Mouse (Mus musculus): ENCODE results near the gene Grrp1. TPM values are rescaled to one million over a fixed set of nuclear protein-coding genes. Genes with fewer than 3 reads are reported as not detected.
A peak's percentile ranks its signal among the peaks of the same experiment; 100 is the strongest.
"Not testable (repeated sequence)": the region's sequence is repeated elsewhere in the genome, so short reads cannot be mapped to it uniquely, and the experiment has no call there.

Gene Grrp1
- polyA plus RNA-seq, 1 experiment = 1.9 TPM

GRCm38 (mm10) chr4:134286226-134287167 is 32.6 kb upstream of the Grrp1 start:
- TF ChIP-seq CTCF (IDR thresholded peaks at IDR 0.05; ENCODE audit: control insufficient read depth, insufficient read depth, insufficient replicate concordance, low read depth, low read length) (no peak), POLR2A (IDR thresholded peaks at IDR 0.05; ENCODE audit: control insufficient read depth, low read depth, low read length) (no peak)
- Histone ChIP-seq H3K36me3 (ENCODE audit: control insufficient read depth, insufficient read depth, low read length) (no peaks in the 10 kb centered on the region; the same call in 1 of the 2 replicates), H3K4me3 (ENCODE audit: control insufficient read depth, low read depth, low read length) (peak overlapping the region; percentile 95), H3K27me3 (ENCODE audit: control insufficient read depth, insufficient read depth, low read length) (no peaks in the 10 kb centered on the region), H3K27ac (ENCODE audit: control insufficient read depth, insufficient read depth, low read depth, low read length) (peak overlapping the region; percentile 82), H3K4me1 (ENCODE audit: control insufficient read depth, insufficient read depth, low read length) (peaks cover 10% of the 10 kb centered on the region)

DNA sequence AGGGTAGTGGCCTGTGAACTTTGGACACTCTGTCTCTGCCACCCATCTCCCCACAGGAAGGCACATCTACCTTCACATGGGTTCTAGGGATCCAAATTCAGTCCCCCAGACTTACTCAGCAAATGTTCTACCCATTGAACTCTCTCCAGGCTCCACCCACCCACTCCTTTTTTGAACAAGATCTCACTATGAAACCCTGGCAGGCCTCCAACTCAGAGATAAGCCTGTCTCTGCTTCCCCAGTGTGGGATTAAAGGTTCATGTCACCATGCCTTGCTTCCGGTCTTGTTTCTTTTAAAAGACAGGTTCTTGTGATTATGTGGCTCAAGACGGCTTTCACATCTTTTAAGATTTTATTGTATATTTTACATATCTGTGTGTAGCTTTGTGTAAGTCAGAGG is 31.0 kb upstream of the Grrp1 start:
- TF ChIP-seq POLR2A (IDR thresholded peaks at IDR 0.05; ENCODE audit: control insufficient read depth, low read depth, low read length) = no peak
- TF ChIP-seq CTCF (IDR thresholded peaks at IDR 0.05; ENCODE audit: control insufficient read depth, insufficient read depth, insufficient replicate concordance, low read depth, low read length) = no peak
- no peak overlapping the region for H3K27ac ChIP-seq (ENCODE audit: control insufficient read depth, insufficient read depth, low read depth, low read length)
- H3K4me3 ChIP-seq (ENCODE audit: control insufficient read depth, low read depth, low read length) = no peak overlapping the region
- H3K4me1 ChIP-seq (ENCODE audit: control insufficient read depth, insufficient read depth, low read length) = peaks cover 10% of the 10 kb centered on the region
- H3K27me3 ChIP-seq (ENCODE audit: control insufficient read depth, insufficient read depth, low read length) = no peaks in the 10 kb centered on the region
- H3K36me3 ChIP-seq (ENCODE audit: control insufficient read depth, insufficient read depth, low read length) = no peaks in the 10 kb centered on the region; the same call in 1 of the 2 replicates

- TF ChIP-seq POLR2A (IDR thresholded peaks at IDR 0.05; ENCODE audit: control insufficient read depth, low read depth, low read length) = no peak
- TF ChIP-seq CTCF (IDR thresholded peaks at IDR 0.05; ENCODE audit: control insufficient read depth, insufficient read depth, insufficient replicate concordance, low read depth, low read length) = no peak
- Histone ChIP-seq H3K27me3 (ENCODE audit: control insufficient read depth, insufficient read depth, low read length) (no peaks in the 10 kb centered on the region), H3K36me3 (ENCODE audit: control insufficient read depth, insufficient read depth, low read length) (no peaks in the 10 kb centered on the region; the same call in 1 of the 2 replicates), H3K4me1 (ENCODE audit: control insufficient read depth, insufficient read depth, low read length) (peaks cover 4% of the 10 kb centered on the region), H3K27ac (ENCODE audit: control insufficient read depth, insufficient read depth, low read depth, low read length) (no peak overlapping the region), H3K4me3 (ENCODE audit: control insufficient read depth, low read depth, low read length) (no peak overlapping the region; the same call in none of the 2 replicates)
Observed at GRCm38 (mm10) chr4:134273417-134274345, 19.8 kb upstream of the Grrp1 start.

GRCm38 (mm10) chr4:134272731-134273416 is 19.0 kb upstream of the Grrp1 start:
- Histone ChIP-seq H3K27ac (ENCODE audit: control insufficient read depth, insufficient read depth, low read depth, low read length) (no peak overlapping the region), H3K36me3 (ENCODE audit: control insufficient read depth, insufficient read depth, low read length) (no peaks in the 10 kb centered on the region), H3K4me3 (ENCODE audit: control insufficient read depth, low read depth, low read length) (no peak overlapping the region; the same call in 1 of the 2 replicates), H3K4me1 (ENCODE audit: control insufficient read depth, insufficient read depth, low read length) (peaks cover 7% of the 10 kb centered on the region), H3K27me3 (ENCODE audit: control insufficient read depth, insufficient read depth, low read length) (no peaks in the 10 kb centered on the region)
- TF ChIP-seq POLR2A (IDR thresholded peaks at IDR 0.05; ENCODE audit: control insufficient read depth, low read depth, low read length) = no peak
- TF ChIP-seq CTCF (IDR thresholded peaks at IDR 0.05; ENCODE audit: control insufficient read depth, insufficient read depth, insufficient replicate concordance, low read depth, low read length) = no peak

- Histone ChIP-seq H3K36me3 (ENCODE audit: control insufficient read depth, insufficient read depth, low read length) (no peaks in the 10 kb centered on the region), H3K27ac (ENCODE audit: control insufficient read depth, insufficient read depth, low read depth, low read length) (no peak overlapping the region), H3K4me3 (ENCODE audit: control insufficient read depth, low read depth, low read length) (no peak overlapping the region), H3K4me1 (ENCODE audit: control insufficient read depth, insufficient read depth, low read length) (peaks cover 7% of the 10 kb centered on the region), H3K27me3 (ENCODE audit: control insufficient read depth, insufficient read depth, low read length) (no peaks in the 10 kb centered on the region)
- no peak for TF ChIP-seq CTCF (IDR thresholded peaks at IDR 0.05; ENCODE audit: control insufficient read depth, insufficient read depth, insufficient replicate concordance, low read depth, low read length)
- TF ChIP-seq POLR2A (IDR thresholded peaks at IDR 0.05; ENCODE audit: control insufficient read depth, low read depth, low read length) = no peak
Observed at GRCm38 (mm10) chr4:134271979-134272378, 18.1 kb upstream of the Grrp1 start.

DNA sequence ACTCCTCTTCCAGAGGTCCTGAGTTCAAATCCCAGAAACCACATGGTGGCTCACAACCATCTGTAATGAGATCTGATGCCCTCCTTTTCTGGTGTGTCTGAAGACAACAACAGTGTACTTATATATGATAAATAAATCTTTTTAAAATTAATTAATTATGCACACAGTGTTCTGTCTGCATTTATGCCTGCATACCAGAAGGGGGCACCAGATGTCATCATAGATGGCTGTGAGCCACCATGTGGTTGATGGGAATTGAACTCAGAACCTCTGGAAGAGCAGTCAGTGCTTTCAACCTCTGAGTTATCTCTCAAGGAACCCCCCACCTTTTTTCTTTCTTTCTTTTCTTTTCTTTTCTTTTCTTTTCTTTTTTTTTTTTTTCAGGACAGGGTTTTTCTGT is 15.7 kb upstream of the Grrp1 start:
- not testable (repeated sequence) for H3K4me1 ChIP-seq (ENCODE audit: control insufficient read depth, insufficient read depth, low read length); H3K4me3 ChIP-seq (ENCODE audit: control insufficient read depth, low read depth, low read length); H3K36me3 ChIP-seq (ENCODE audit: control insufficient read depth, insufficient read depth, low read length); H3K27ac ChIP-seq (ENCODE audit: control insufficient read depth, insufficient read depth, low read depth, low read length); H3K27me3 ChIP-seq (ENCODE audit: control insufficient read depth, insufficient read depth, low read length)
